Mouse (Mus musculus) stomach, postnatal 0 days (tissue): ENCODE data around the gene Klf11. TPM values are rescaled to one million over a fixed set of nuclear protein-coding genes. Genes with fewer than 3 reads are reported as not detected.

Source experiments
- ATAC-seq: fragments of 200-750 bp; cut with Nextera tagmentation; 2 replicates; pipeline ENCODE4 v1.8.0; 2017; ENCODE audit not compliant: low FRiP score, low TSS enrichment
- DNase-seq: peaks from one replicate; pipeline ENCODE4 v3.0.0-alpha.2; 2016; ENCODE audit warnings: low spot score
- H3K27ac ChIP-seq: fragments of 300-500 bp; sonication (generic); replicated peaks from 2 replicates; pipeline ENCODE4 v1.5.1; 2014; ENCODE audit warnings: mild to moderate bottlenecking, control low read depth
- H3K27me3 ChIP-seq: fragments of 300-500 bp; sonication (generic); 2 replicates; pipeline ENCODE4 v1.6.1; 2014; ENCODE audit warnings: low read length; ENCODE audit not compliant: control insufficient read depth, insufficient read depth
- H3K36me3 ChIP-seq: fragments of 300-500 bp; sonication (generic); 2 replicates; pipeline ENCODE4 v1.6.1; 2014; ENCODE audit warnings: low read length, mixed read lengths; ENCODE audit not compliant: control insufficient read depth, insufficient read depth
- H3K4me1 ChIP-seq: fragments of 300-500 bp; sonication (generic); replicated peaks from 2 replicates; pipeline ENCODE4 v1.6.1; 2014; ENCODE audit warnings: antibody characterized with exemption; ENCODE audit not compliant: control insufficient read depth, insufficient read depth
- H3K4me2 ChIP-seq: fragments of 300-500 bp; sonication (generic); replicated peaks from 2 replicates; pipeline ENCODE4 v1.6.1; 2014; ENCODE audit warnings: low read depth, mild to moderate bottlenecking, control low read depth, moderate library complexity
- H3K4me3 ChIP-seq: fragments of 300-500 bp; sonication (generic); 2 replicates; pipeline ENCODE4 v1.5.1; 2014; ENCODE audit warnings: low read depth, low read length, control low read depth
- H3K9ac ChIP-seq: fragments of 300-500 bp; sonication (generic); 2 replicates; pipeline ENCODE4 v1.6.1; 2014; ENCODE audit warnings: mild to moderate bottlenecking, low read length, control low read depth, mixed read lengths
- H3K9me3 ChIP-seq: fragments of 300-500 bp; sonication (generic); 2 replicates; pipeline ENCODE4 v1.6.1; 2016; ENCODE audit warnings: low read length; ENCODE audit not compliant: control insufficient read depth
- CTCF ChIP-seq: IDR thresholded peaks from 2 replicates; pipeline ENCODE4 v1.5.1; 2016; ENCODE audit warnings: antibody characterized with exemption, low read depth, mild to moderate bottlenecking, moderate library complexity
- EP300 ChIP-seq: optimal IDR thresholded peaks from 2 replicates; pipeline ENCODE3; 2016; ENCODE audit warnings: antibody characterized with exemption
- WGBS: fragments of 180-500 bp; shearing (Covaris S2); extraction: QIAGEN DNeasy Blood & Tissue Kit; methylation state at CpG from one replicate; pipeline ENCODE4 v1.1.7; 2014; 5-methylcytosine and 5-hydroxymethylcytosine counted together
- polyA plus RNA-seq: library from polyadenylated mRNA; unstranded; fragments of >200 nt; fragmentation: Nextera tagmentation; extraction: Ambion mirVana; gene quantifications from 2 replicates; pipeline ENCODE4 v1.2.1, GENCODE M21; 2015

Klf11 gene
- polyA plus RNA-seq, 1 experiment from 2014 or later, result 11.3 TPM

- peak within 1 kb of the TSS; percentile 87 for H3K4me3 ChIP-seq
- TF ChIP-seq EP300 (no peak), CTCF (peak; percentile 86)
- peaks cover 3% of the 10 kb centered on the region; the same call in 1 of the 2 replicates for H3K36me3 ChIP-seq
- no peaks in the 10 kb centered on the region for H3K4me1 ChIP-seq
- H3K27ac ChIP-seq, result peak within 1 kb of the TSS; percentile 45
- H3K4me2 ChIP-seq, result peak within 1 kb of the TSS; percentile 80
- peak; percentile 91 for ATAC-seq
- peak; percentile 97 for DNase-seq
- under 1% methylated on average over 83 of the region's 83 CpGs for WGBS
- no peaks in the 10 kb centered on the region for H3K27me3 ChIP-seq
- H3K9ac ChIP-seq, result peak within 1 kb of the TSS; percentile 74
- no peaks in the 10 kb centered on the region for H3K9me3 ChIP-seq
Observed at GRCm38 (mm10) chr12:24707954-24708823, 57.1 kb downstream of the Klf11 start, which contains the start of gene Rrm2. Gene Rrm2, plus strand, starts transcription at chr12:24708241.

DNA sequence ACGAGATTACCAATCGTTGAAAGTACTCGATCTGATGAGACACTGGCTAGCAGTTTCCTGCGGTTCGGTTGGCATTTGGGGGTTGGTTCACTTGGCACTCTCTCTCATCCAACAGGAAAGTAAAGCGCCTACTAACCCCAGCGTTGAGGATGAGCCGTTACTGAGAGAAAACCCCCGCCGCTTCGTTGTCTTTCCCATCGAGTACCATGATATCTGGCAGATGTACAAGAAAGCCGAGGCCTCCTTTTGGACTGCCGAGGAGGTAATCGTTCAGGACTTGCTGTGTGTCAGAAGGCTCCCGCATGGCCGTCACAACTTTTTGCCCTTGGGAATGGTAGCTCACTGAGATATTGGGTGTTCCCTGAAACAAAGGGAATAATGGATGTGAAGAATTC is 57.7 kb downstream of the Klf11 start:
- no peak for TF ChIP-seq EP300
- TF ChIP-seq CTCF, result no peak
- DNase-seq, result no peak
- Histone ChIP-seq H3K4me3 (peak overlapping the region; percentile 87), H3K27me3 (no peaks in the 10 kb centered on the region), H3K9ac (peak overlapping the region; percentile 74; the same call in 1 of the 2 replicates), H3K27ac (no peak overlapping the region), H3K9me3 (no peaks in the 10 kb centered on the region), H3K4me1 (no peaks in the 10 kb centered on the region), H3K4me2 (peak overlapping the region; percentile 80), H3K36me3 (peaks cover 3% of the 10 kb centered on the region; the same call in 1 of the 2 replicates)
- 1% methylated on average over 17 of the region's 17 CpGs for WGBS
- no peak for ATAC-seq

- Histone ChIP-seq H3K9ac (no peak overlapping the region), H3K36me3 (peaks cover 3% of the 10 kb centered on the region; the same call in 1 of the 2 replicates), H3K4me3 (peak overlapping the region; percentile 87), H3K4me2 (peak overlapping the region; percentile 80), H3K27ac (peak overlapping the region; percentile 20; the same call in 1 of the 2 replicates), H3K9me3 (no peaks in the 10 kb centered on the region), H3K27me3 (no peaks in the 10 kb centered on the region), H3K4me1 (no peaks in the 10 kb centered on the region)
- no peak for TF ChIP-seq EP300
- TF ChIP-seq CTCF, result no peak
- no peak for DNase-seq
- 18% methylated on average over 6 of the region's 6 CpGs for WGBS
- ATAC-seq, result no peak
Observed at GRCm38 (mm10) chr12:24709409-24709808, 58.3 kb downstream of the Klf11 start.

DNA sequence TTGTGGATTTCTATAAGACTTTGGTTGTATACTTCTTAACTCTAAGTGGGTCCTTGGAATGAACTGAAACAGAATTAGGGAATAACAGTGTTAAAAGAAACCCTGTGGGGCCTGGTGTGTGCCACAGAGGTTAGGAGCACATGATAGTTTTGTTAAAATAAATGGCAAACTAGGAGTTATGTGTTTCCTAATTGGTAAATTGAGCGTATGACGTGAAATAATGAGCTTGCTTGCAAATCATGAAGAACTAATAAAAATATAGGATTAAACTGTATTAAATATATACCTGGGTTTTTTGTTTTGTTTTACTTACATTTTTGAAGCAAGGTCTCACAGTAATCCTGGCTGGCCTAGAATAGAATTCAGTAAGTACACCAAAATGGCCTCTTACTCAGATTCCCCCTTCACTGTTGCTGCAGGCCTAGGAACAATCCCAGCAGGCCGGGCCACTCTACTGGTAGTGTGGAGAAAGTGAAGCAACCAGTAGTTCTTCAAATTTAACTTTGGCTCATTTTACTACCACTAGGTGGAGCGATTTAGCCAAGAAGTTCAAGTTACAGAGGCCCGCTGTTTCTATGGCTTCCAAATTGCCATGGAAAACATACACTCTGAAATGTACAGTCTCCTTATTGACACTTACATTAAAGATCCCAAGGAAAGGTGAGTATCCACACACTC is 58.9 kb downstream of the Klf11 start:
- DNase-seq (peak; percentile 60), ATAC-seq (peak; percentile 38)
- Histone ChIP-seq H3K9ac (no peak overlapping the region), H3K27me3 (no peaks in the 10 kb centered on the region), H3K27ac (no peak overlapping the region), H3K4me1 (no peaks in the 10 kb centered on the region), H3K4me3 (no peak overlapping the region), H3K4me2 (peak overlapping the region; percentile 80), H3K9me3 (no peaks in the 10 kb centered on the region), H3K36me3 (peaks cover 3% of the 10 kb centered on the region; the same call in 1 of the 2 replicates)
- no peak for TF ChIP-seq EP300
- TF ChIP-seq CTCF, result peak; percentile 85
- WGBS, result 31% methylated on average over 5 of the region's 5 CpGs

- peak; percentile 68 for TF ChIP-seq CTCF
- no peak for TF ChIP-seq EP300
- DNase-seq (peak; percentile 60), ATAC-seq (no peak)
- Histone ChIP-seq H3K27ac (peak overlapping the region; percentile 53; the same call in 1 of the 2 replicates), H3K36me3 (peaks cover 3% of the 10 kb centered on the region; the same call in 1 of the 2 replicates), H3K9me3 (no peaks in the 10 kb centered on the region), H3K4me2 (0 out of 2 replicates have a peak overlapping the region, but pooled peaks have one; percentile 11), H3K4me3 (no peak overlapping the region), H3K4me1 (no peaks in the 10 kb centered on the region), H3K9ac (no peak overlapping the region), H3K27me3 (no peaks in the 10 kb centered on the region)
- WGBS, result 57% methylated on average over 5 of the region's 5 CpGs
Observed at GRCm38 (mm10) chr12:24710672-24711071, 59.6 kb downstream of the Klf11 start.

Other genes with a start within 250 kb of the Klf11 start
- 12.0 and 12.8 TPM in 2 replicates for gene Taf1b, start 152.9 kb upstream of the Klf11 start, polyA plus RNA-seq
- 28.6 and 28.9 TPM in 2 replicates for gene Grhl1, start 79.0 kb upstream of the Klf11 start, polyA plus RNA-seq
- 1.4 and 1.9 TPM in 2 replicates for gene Cys1, start 30.5 kb downstream of the Klf11 start, polyA plus RNA-seq
- 38.0 and 41.2 TPM in 2 replicates for gene Rrm2, start 57.0 kb downstream of the Klf11 start, polyA plus RNA-seq
- 91.8 and 96.2 TPM in 2 replicates for gene Mboat2, start 179.6 kb downstream of the Klf11 start, polyA plus RNA-seq